Mouse (Mus musculus) megakaryocyte, adult 5-6 weeks (primary cell): ENCODE results near the gene Nthl1. TPM values are rescaled to one million over a fixed set of nuclear protein-coding genes. Genes with fewer than 3 reads are reported as not detected.
A peak's percentile ranks its signal among the peaks of the same experiment; 100 is the strongest.

Experiments
- ATAC-seq: 2 replicates; pipeline ENCODE4 v1.8.0; 2016; ENCODE audit warnings: mild to moderate bottlenecking, inconsistent platforms; ENCODE audit not compliant: poor library complexity, severe bottlenecking
- total RNA-seq, 2 experiments: library from RNA; stranded (forward) in 1 of 2; stranded (reverse) in 1 of 2; fragments of 153-499, 151-499 nt in 1 of 2; fragments of 221-1000, 200-1000 nt in 1 of 2; gene quantifications; 2 replicates each; pipeline versions ENCODE4 v1.2.3 to v1.2.4; 2015 to 2017

Gene Nthl1
- total RNA-seq, 2 experiments from 2014 or later = 2.1 to 4.7 TPM

GRCm38 (mm10) chr17:24686514-24686913 lies 54.0 kb downstream of the Nthl1 start:
- peak; percentile 58 for ATAC-seq

- peak; percentile 86 for ATAC-seq
Measured at GRCm38 (mm10) chr17:24687146-24687595, 54.7 kb downstream of the Nthl1 start.

GRCm38 (mm10) chr17:24687599-24687998 lies 55.1 kb downstream of the Nthl1 start:
- no peak for ATAC-seq

Other genes with a start within 250 kb of the Nthl1 start
- gene Rnps1, start 218.1 kb upstream of the Nthl1 start, total RNA-seq (2015) = 93.0 and 102 TPM in 2 replicates
- 115 and 125 TPM in 2 replicates for gene Rnps1, start 218.1 kb upstream of the Nthl1 start, total RNA-seq (2017)
- 26.0 and 30.6 TPM in 2 replicates for gene Eci1, start 206.0 kb upstream of the Nthl1 start, total RNA-seq (2015)
- gene Eci1, start 206.0 kb upstream of the Nthl1 start, total RNA-seq (2017) = 10.2 and 19.1 TPM in 2 replicates
- gene Dnase1l2, start 189.6 kb upstream of the Nthl1 start, total RNA-seq (2015) = 2.6 and 4.7 TPM in 2 replicates
- gene Dnase1l2, start 189.6 kb upstream of the Nthl1 start, total RNA-seq (2017) = 1.4 and 1.7 TPM in 2 replicates
- gene E4f1, start 162.4 kb upstream of the Nthl1 start, total RNA-seq (2015) = 20.7 and 27.5 TPM in 2 replicates
- gene E4f1, start 162.4 kb upstream of the Nthl1 start, total RNA-seq (2017) = 14.2 and 14.5 TPM in 2 replicates
- gene Pgp, start 162.3 kb upstream of the Nthl1 start, total RNA-seq (2015) = 20.7 and 25.5 TPM in 2 replicates
- 14.5 and 14.6 TPM in 2 replicates for gene Pgp, start 162.3 kb upstream of the Nthl1 start, total RNA-seq (2017)
- 0.75 TPM in 1 of 2 replicates, not detected in the other for gene Bricd5, start 158.8 kb upstream of the Nthl1 start, total RNA-seq (2015)
- gene Bricd5, start 158.8 kb upstream of the Nthl1 start, total RNA-seq (2017) = 0.26 TPM in 1 of 2 replicates, not detected in the other
- gene Mlst8, start 153.6 kb upstream of the Nthl1 start, total RNA-seq (2015) = 12.5 and 14.6 TPM in 2 replicates
- gene Mlst8, start 153.6 kb upstream of the Nthl1 start, total RNA-seq (2017) = 42.3 and 43.2 TPM in 2 replicates
- not detected in 2 replicates for gene Caskin1, start 144.1 kb upstream of the Nthl1 start, total RNA-seq (2015)
- not detected in 2 replicates for gene Caskin1, start 144.1 kb upstream of the Nthl1 start, total RNA-seq (2017)
- 46.4 and 48.1 TPM in 2 replicates for gene Traf7, start 104.7 kb upstream of the Nthl1 start, total RNA-seq (2015)
- 81.3 and 82.8 TPM in 2 replicates for gene Traf7, start 104.7 kb upstream of the Nthl1 start, total RNA-seq (2017)
- gene Rab26, start 98.5 kb upstream of the Nthl1 start, total RNA-seq (2015) = 0.42 and 0.57 TPM in 2 replicates
- gene Rab26, start 98.5 kb upstream of the Nthl1 start, total RNA-seq (2017) = 0.95 and 1.1 TPM in 2 replicates
- gene Pkd1, start 82.8 kb upstream of the Nthl1 start, total RNA-seq (2015) = 7.8 and 10.8 TPM in 2 replicates
- gene Pkd1, start 82.8 kb upstream of the Nthl1 start, total RNA-seq (2017) = 13.1 and 19.9 TPM in 2 replicates
- gene Tsc2, start 50 bp upstream of the Nthl1 start, total RNA-seq (2015) = 60.9 and 78.2 TPM in 2 replicates
- 25.5 and 32.4 TPM in 2 replicates for gene Tsc2, start 50 bp upstream of the Nthl1 start, total RNA-seq (2017)
- 0.30 and 1.4 TPM in 2 replicates for gene Slc9a3r2, start 17.6 kb downstream of the Nthl1 start, total RNA-seq (2015)
- gene Slc9a3r2, start 17.6 kb downstream of the Nthl1 start, total RNA-seq (2017) = 1.1 and 1.5 TPM in 2 replicates
- gene Npw, start 25.8 kb downstream of the Nthl1 start, total RNA-seq (2015) = not detected in 2 replicates
- gene Npw, start 25.8 kb downstream of the Nthl1 start, total RNA-seq (2017) = not detected in 2 replicates
- gene Zfp598, start 37.0 kb downstream of the Nthl1 start, total RNA-seq (2015) = 18.1 and 19.2 TPM in 2 replicates
- 12.7 and 17.8 TPM in 2 replicates for gene Zfp598, start 37.0 kb downstream of the Nthl1 start, total RNA-seq (2017)
- not detected in 2 replicates for gene Syngr3, start 57.3 kb downstream of the Nthl1 start, total RNA-seq (2015)
- not detected in 2 replicates for gene Syngr3, start 57.3 kb downstream of the Nthl1 start, total RNA-seq (2017)
- gene Gfer, start 63.5 kb downstream of the Nthl1 start, total RNA-seq (2015) = 18.1 and 21.8 TPM in 2 replicates
- gene Gfer, start 63.5 kb downstream of the Nthl1 start, total RNA-seq (2017) = 31.6 and 36.2 TPM in 2 replicates
- gene Noxo1, start 63.6 kb downstream of the Nthl1 start, total RNA-seq (2015) = 1.5 and 1.7 TPM in 2 replicates
- gene Noxo1, start 63.6 kb downstream of the Nthl1 start, total RNA-seq (2017) = 0.62 and 1.9 TPM in 2 replicates
- 9.1 and 10.3 TPM in 2 replicates for gene Tbl3, start 75.0 kb downstream of the Nthl1 start, total RNA-seq (2015)
- gene Tbl3, start 75.0 kb downstream of the Nthl1 start, total RNA-seq (2017) = 15.6 and 21.3 TPM in 2 replicates
- not detected in 2 replicates for gene Rnf151, start 85.4 kb downstream of the Nthl1 start, total RNA-seq (2015)
- gene Rnf151, start 85.4 kb downstream of the Nthl1 start, total RNA-seq (2017) = not detected in 2 replicates
- gene Rps2, start 85.4 kb downstream of the Nthl1 start, total RNA-seq (2015) = 2,172 and 2,303 TPM in 2 replicates
- gene Rps2, start 85.4 kb downstream of the Nthl1 start, total RNA-seq (2017) = 591 and 664 TPM in 2 replicates
- gene Ndufb10, start 91.8 kb downstream of the Nthl1 start, total RNA-seq (2015) = 186 and 217 TPM in 2 replicates
- 251 and 266 TPM in 2 replicates for gene Ndufb10, start 91.8 kb downstream of the Nthl1 start, total RNA-seq (2017)
- 0.45 and 0.52 TPM in 2 replicates for gene Rpl3l, start 95.1 kb downstream of the Nthl1 start, total RNA-seq (2015)
- 0.15 and 1.5 TPM in 2 replicates for gene Rpl3l, start 95.1 kb downstream of the Nthl1 start, total RNA-seq (2017)
- 1,003 and 1,039 TPM in 2 replicates for gene Msrb1, start 104.0 kb downstream of the Nthl1 start, total RNA-seq (2015)
- 540 and 544 TPM in 2 replicates for gene Msrb1, start 104.0 kb downstream of the Nthl1 start, total RNA-seq (2017)
- not detected in 2 replicates for gene Hs3st6, start 120.3 kb downstream of the Nthl1 start, total RNA-seq (2015)
- not detected in 2 replicates for gene Hs3st6, start 120.3 kb downstream of the Nthl1 start, total RNA-seq (2017)
- gene Meiob, start 171.6 kb downstream of the Nthl1 start, total RNA-seq (2015) = not detected in 2 replicates
- gene Meiob, start 171.6 kb downstream of the Nthl1 start, total RNA-seq (2017) = 0.33 TPM in 1 of 2 replicates, not detected in the other
- gene Hagh, start 207.5 kb downstream of the Nthl1 start, total RNA-seq (2015) = 29.5 and 46.1 TPM in 2 replicates
- 22.8 and 25.0 TPM in 2 replicates for gene Hagh, start 207.5 kb downstream of the Nthl1 start, total RNA-seq (2017)
- gene Fahd1, start 217.7 kb downstream of the Nthl1 start, total RNA-seq (2015) = 3.7 and 4.0 TPM in 2 replicates
- 8.4 and 13.0 TPM in 2 replicates for gene Fahd1, start 217.7 kb downstream of the Nthl1 start, total RNA-seq (2017)
- gene Igfals, start 233.3 kb downstream of the Nthl1 start, total RNA-seq (2015) = not detected in 2 replicates
- gene Igfals, start 233.3 kb downstream of the Nthl1 start, total RNA-seq (2017) = not detected in 2 replicates